Mouse (Mus musculus): Measurements from ENCODE around the gene Nfkb1.
A peak's percentile ranks its signal among the peaks of the same experiment; 100 is the strongest.

Gene Nfkb1

DNA sequence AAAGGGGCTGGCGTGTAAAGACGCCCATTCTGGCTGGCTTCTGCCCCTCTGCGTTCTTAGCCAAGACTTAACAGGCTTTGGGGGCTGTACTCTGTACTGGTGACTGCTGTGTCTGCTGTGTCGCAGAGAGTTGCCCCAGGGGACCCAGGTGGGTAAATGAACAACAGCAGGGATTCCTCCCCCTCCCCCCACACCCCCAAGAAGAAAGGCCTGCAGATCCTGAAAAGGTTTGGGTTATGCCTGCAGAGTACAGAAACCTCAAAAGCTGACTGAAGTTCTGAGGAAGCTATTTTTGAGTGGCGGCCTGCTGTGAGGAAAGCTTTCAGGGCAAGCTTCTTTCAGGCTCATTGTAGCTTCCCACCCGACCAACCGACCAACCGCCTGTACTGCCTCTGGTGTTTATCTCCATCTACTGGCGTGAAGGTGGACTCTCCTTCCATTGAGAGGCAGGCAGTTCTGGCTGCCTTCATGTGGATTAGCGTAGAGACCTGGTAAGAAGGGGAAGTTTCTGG is 109.7 kb downstream of the Nfkb1 start:
- DNase-seq = peak; percentile 15

DNA sequence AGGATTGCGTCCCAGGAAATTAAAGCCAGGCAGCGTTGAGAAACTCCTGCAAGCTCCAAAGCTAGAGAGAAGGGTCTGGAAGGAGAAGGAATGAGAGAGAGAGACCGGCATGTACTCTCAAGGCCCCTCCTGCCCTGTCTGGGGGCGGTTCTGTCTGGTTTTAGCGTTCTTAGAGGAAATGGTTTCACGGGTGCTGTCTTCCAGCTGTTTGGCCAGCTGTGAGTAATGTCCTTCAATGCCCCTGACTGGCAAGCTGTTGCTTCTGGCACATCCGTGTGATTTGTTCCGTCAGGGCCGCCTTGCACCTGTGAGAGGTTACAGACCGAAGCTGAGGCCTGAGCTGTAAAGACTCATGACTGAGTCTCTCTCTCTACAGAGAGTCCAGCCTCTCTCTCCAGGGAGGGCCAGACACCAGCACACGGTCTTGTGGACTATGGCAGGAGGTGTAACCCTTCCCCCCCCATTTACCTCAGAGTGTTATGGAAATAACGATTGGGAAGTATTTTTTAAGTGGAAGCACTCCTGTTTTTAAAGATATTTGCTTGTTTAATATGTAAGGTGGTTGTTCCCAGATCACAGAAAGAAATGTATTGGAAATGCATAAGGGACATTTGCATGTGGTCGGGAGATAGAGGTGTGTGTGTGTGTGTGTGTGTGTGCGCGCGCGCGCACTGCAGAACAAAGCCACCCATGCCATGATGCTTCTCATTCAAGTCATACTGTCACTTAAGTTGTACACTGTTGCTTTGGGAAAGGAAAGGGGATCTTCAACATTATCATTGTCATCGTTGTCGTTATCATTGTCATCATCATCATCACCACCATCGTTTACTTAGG is 110.7 kb downstream of the Nfkb1 start:
- DNase-seq = no peak

DNA sequence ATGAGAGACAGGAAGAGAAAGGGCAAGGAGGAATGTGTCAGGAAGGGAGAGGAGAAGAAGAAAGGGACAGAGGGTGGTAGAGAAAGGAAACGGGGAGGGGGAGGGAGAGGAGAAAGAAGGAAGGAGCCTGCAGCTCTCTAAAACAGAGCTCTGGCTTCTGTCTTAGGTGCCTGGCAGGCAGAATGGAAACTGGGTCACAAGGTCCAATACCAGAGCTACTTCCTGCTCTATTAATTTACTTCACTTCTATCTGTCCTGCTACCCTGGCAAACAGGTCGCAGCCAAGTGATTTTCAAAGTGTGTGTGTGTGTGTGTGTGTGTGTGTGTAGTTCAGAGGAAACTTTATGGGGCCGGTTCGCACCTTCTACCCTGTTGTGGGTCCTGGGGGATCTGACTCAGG is 112.2 kb downstream of the Nfkb1 start:
- no peak for DNase-seq

GRCm38 (mm10) chr3:135578588-135579140 is 112.7 kb downstream of the Nfkb1 start:
- no peak for DNase-seq

GRCm38 (mm10) chr3:135575126-135575525 is 116.2 kb downstream of the Nfkb1 start:
- no peak for DNase-seq

DNA sequence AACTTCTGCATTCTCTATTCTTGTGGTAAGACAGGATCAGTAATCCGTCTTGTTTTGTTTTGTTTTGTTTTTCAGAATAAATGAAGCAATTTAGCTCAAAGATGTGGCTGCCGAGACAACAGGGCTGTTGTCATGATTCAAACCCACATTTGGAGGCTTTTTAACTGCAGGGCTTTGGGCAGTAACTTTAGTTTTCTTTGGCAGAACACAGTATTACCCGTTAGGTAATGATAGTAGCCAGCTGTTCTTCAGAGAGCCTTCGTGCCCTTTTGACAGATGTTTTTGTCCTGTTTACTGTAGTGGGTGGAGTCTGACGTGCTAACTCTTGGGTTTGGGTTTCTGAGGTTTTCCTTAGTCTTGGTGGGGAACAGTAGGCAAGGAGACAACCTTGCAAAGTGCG is 118.3 kb downstream of the Nfkb1 start:
- no peak for DNase-seq

GRCm38 (mm10) chr3:135571540-135571939 is 119.8 kb downstream of the Nfkb1 start:
- DNase-seq = no peak

GRCm38 (mm10) chr3:135568633-135569032 is 122.7 kb downstream of the Nfkb1 start:
- no peak for DNase-seq

- DNase-seq = no peak
Observed at GRCm38 (mm10) chr3:135567888-135568287, 123.5 kb downstream of the Nfkb1 start.

- no peak for DNase-seq
Observed at GRCm38 (mm10) chr3:135565306-135565705, 126.0 kb downstream of the Nfkb1 start.

GRCm38 (mm10) chr3:135564706-135565105 is 126.6 kb downstream of the Nfkb1 start:
- no peak for DNase-seq

- DNase-seq = no peak
Observed at GRCm38 (mm10) chr3:135563163-135563689, 128.1 kb downstream of the Nfkb1 start.

- DNase-seq = no peak
Observed at GRCm38 (mm10) chr3:135562036-135562435, 129.3 kb downstream of the Nfkb1 start.

DNA sequence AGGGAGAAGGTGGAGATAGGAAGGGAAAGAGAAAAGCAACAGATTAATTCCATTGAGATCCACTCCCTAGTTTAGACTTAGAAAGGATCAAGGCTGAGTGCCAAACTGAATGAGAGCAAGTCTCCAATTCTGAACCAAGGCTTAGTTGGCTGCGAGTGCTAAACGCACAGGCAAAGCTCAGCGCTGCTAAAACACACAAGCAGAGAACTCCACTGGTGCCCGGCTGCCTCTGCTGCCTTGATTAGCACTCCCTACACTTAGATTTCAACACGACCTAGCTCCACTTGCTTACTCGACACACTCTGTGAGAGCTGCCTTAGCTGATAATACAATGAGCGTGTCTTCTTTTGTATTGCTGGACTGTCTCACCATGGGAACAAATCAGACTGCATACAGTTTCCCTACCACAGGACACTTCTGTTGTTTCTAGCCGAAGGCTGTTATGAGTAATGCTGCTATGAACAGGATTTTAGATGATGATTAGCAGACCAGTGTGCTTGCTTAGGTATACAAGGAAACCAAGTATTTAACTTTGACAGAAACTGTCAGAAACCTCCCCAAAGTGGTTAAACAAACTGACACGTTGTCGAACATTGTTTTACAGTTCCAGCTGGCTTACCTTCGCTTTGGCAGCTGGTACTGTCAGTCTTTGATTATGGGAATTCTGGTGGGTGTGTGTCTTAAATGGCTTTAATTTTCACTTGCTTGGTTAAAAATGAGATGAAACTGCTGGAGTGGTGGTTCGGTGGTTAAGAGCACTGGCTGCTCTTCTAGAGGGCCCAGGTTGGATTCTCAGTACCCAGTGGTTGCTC is 134.3 kb downstream of the Nfkb1 start:
- DNase-seq = no peak

DNA sequence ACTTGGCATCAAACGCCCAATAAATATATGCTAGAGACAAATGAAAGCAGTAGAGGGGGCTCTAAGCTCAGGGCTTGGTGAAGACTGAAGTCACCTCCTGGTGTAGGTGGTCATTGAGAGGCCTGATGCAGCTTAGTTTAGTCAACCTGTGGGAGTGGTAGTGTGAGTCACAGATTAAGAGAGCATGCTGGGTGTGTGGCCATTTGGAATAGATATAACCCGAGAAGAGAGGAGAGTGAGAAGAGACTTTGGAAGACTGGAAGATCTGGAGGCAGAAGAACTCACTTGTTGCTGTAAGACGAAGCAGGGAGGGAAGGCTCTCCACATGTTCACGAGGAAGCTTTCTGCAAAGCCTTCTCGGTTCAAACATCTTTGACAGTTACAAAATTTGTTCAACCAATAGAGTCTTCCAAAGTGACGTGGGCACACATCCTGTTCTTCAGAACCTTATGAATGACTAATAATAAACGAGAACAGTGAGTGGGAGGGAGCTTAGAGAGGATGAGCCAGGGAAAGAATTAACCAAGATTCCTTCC is 135.2 kb downstream of the Nfkb1 start:
- no peak for DNase-seq

DNA sequence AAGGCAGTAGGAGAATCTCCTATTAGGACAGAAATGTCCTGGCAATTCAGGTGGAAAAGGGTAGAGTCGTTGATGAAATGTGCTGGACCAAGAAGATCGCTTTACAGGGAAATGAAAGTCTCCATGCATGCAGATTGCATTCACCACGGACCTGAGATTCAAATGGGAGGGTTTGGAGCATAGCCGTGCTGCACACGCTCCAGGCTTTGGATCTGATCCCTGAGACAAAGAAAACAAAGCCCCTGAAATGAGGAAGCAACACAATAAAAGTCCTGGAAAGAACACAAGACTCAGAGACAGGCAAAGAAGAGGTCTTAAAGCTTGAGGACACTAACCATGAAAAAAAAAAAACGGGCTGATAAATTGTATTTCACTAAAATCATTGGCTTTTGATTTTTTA is 136.2 kb downstream of the Nfkb1 start:
- DNase-seq = no peak

GRCm38 (mm10) chr3:135552874-135553273 is 138.5 kb downstream of the Nfkb1 start:
- DNase-seq = no peak

DNA sequence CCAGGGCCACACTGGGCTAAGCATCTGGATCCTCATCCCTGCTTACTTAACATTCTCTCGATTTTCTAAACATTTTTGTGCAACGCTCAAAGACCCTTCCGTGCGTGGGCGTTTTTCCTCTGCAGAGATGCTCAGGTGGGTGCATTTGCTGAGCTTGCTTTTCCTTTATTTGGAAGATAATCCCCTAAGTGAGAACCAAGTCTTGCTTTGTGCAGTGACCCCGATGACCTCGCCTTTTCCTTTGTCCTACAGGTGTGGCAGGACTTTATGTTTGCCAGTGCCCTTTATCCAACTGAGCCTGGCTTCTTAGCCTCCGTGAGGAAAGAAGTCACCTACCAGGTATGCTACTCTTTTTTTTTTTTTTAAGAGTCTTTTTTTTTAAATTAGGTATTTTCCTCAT is 144.0 kb downstream of the Nfkb1 start:
- no peak for DNase-seq

DNA sequence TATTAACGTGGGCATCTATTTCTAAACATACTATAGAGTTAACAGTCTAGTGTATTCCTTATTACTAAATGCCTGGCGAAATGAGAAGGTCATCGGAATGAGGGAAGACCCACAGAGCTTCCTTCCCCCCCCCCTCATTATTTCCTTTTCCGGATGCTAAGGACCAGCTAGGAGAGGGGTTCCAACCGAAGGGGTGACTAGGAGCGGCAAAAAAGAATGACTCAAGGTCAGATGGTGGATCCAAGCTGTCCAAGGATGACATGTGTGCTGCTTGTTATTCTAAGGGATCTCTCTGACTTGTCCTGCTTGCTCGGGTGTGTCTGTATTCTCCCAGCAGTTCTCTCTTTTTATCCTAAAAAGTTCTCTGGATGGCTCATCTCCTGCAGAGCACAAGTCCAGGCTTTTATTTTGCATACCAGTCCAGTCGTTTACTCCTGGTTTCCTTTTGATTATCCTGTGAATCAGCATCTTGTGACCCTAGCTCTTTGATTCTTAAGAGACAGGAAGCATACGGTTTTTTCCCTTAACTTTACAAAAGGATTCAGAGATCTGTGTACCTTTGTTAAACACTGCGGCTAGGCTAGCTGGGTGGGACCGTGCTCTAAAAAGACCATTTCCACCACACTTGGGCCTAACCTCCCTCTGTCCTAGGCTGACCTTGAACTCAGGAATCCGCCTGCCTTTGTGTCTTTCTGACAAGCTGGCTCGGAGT is 145.0 kb downstream of the Nfkb1 start:
- DNase-seq = no peak
